Mouse (Mus musculus) lung, adult 2 months (tissue): ENCODE measurements at regions not wholly inside any gene's neighbourhood (a gene's known extent, or its start where the extent isn't known, plus 50 kb on each side); places are given as distances from the start of the nearest gene placed in this dataset.

Experiments
- DNase-seq: peaks from one replicate; pipeline ENCODE4 v3.0.0; 2022
- H3K4me1 ChIP-seq: fragments of 200-500 bp; 2 replicates; pipeline ENCODE4 v1.6.1; 2011; ENCODE audit warnings: low read length; ENCODE audit not compliant: control insufficient read depth, insufficient read depth
- H3K4me3 ChIP-seq: fragments of 200-500 bp; replicated peaks from 2 replicates; pipeline ENCODE3; 2011; ENCODE audit warnings: low read depth, mild to moderate bottlenecking, control low read depth, low read length; ENCODE audit errors: extremely low read depth
- CTCF ChIP-seq: fragments of 200-500 bp; IDR thresholded peaks from 2 replicates; pipeline ENCODE4 v1.5.1; 2011; ENCODE audit warnings: mild to moderate bottlenecking, low read length, control low read depth; ENCODE audit not compliant: insufficient read depth
- POLR2A ChIP-seq: fragments of 200-500 bp; IDR thresholded peaks from 2 replicates; pipeline ENCODE4 v1.6.1; 2011; ENCODE audit warnings: low read depth, mild to moderate bottlenecking, control low read depth, low read length, borderline replicate concordance; ENCODE audit errors: extremely low read depth
- WGBS: fragments of 180-500 bp; shearing (Covaris S2); methylation state at CpG from one replicate; pipeline ENCODE4 v1.1.7; 2018; 5-methylcytosine and 5-hydroxymethylcytosine counted together

DNA sequence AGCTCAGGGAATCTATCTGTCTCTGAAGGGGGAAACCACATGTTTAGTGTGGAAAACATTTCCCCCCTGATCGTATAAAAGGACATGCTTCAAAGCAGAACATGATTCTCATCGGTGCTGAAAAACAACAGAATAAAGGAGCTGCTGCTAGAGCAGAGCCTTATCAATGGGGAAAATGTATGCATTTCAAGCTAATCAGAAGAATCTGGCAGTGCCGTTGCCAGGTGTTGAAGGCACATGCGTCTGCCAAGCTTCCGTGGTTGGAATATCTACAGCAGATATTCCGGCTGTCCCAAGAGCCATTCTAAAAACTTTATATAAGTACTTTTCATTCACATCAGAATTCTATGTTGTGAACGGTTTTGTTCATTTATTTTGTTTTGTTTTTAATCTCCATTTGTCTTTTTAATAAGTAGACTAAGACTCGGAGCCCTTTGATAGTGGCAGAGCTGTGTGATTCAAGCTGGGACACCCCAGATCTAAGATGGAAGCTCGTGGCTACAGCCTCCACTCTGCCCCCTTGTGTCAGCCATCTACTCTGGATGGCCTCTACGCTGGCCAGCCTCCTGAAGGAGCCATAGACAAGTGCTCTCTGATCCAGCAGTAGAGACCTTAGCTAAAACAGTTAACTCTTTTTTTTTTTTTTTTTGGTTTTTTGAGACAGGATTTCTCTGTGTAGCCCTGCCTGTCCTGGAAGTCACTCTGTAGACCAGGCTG lies 116.6 kb upstream of the Smim15 start:
- 77% methylated on average over 10 of the region's 10 CpGs for WGBS
- H3K4me3 ChIP-seq = no peak overlapping the region
- no peak for DNase-seq
- H3K4me1 ChIP-seq = no peaks in the 10 kb centered on the region
- no peak for TF ChIP-seq POLR2A
- peak; percentile 42 for TF ChIP-seq CTCF

GRCm38 (mm10) chr13:107925470-107925869 lies 118.8 kb upstream of the Smim15 start:
- H3K4me3 ChIP-seq = no peak overlapping the region
- 68% methylated on average over 8 of the region's 8 CpGs for WGBS
- no peak for DNase-seq
- TF ChIP-seq POLR2A = no peak
- H3K4me1 ChIP-seq = no peaks in the 10 kb centered on the region

DNA sequence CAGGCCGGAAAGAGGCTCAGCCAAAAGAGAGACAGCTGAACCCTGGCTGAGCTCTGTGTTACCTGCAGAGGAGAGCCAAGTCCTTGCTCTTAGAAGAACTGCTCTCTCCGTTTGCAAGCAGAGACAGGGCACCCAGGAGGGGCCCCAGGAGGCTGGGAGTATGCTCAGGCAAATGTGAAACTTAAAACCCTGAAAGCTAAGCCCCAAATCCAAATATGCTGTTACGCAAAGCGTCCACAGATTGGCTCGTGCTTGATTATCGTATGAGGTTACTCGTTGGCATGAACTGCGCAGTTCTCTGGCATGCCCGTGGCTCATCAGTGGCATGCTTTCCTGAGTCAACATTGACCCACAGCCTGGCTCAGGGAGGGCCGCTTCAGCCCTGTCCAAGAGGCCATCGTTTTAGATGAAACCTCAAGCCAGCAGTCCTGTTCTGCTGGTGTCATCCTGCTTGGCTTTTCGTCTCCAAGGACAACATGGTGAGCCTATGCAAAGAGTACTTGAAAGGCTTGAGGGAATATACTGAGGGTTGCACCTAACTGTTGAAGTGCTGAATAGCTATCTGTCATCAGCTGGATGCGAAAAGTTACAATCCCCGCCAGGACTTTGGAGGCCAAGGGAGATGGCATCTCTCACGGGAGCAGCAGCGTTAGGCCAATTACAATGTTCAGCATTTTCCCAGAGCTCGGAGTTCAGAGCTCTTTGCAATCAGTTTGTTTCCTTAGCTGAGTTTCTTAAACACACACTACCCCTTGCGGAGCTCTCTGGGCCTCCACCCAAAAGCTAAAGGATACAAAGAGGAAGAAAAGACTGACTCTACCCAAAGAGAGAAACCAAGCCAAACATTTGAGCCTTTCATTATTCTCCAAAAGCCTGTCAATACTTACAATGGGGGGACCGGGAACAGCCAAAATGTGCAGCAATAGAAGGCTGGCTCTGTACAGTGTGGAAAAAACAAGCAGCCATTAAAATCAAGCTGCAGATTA lies 120.8 kb upstream of the Smim15 start:
- TF ChIP-seq POLR2A = no peak
- DNase-seq = no peak
- Histone ChIP-seq H3K4me1 (no peaks in the 10 kb centered on the region), H3K4me3 (no peak overlapping the region)
- 53% methylated on average over 19 of the region's 19 CpGs for WGBS

DNA sequence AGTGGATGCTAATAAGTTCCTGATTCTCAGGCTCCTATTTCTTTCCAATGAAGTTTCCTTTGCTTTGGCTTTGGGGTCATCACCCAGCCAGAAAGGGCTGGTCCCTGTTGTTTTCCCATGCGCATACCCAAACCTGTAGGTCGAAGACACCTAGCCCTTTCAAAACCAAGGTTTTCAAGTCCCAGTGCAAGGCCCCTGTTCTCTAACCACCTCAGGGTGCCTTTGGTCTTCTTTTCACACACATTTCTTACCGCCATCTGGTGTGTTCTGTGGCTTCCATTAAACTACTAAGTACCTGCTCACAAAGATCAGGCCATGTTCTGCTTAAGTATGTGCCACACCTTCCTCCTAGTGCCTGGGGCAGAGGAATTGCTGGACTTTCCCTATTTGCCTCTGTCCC lies 124.8 kb upstream of the Smim15 start:
- Histone ChIP-seq H3K4me3 (no peak overlapping the region), H3K4me1 (no peaks in the 10 kb centered on the region)
- no peak for TF ChIP-seq POLR2A
- 92% methylated on average over 3 of the region's 3 CpGs for WGBS
- DNase-seq = no peak

- H3K4me1 ChIP-seq = no peaks in the 10 kb centered on the region
- no peak overlapping the region for H3K4me3 ChIP-seq
- DNase-seq = no peak
- TF ChIP-seq POLR2A = no peak
- TF ChIP-seq CTCF = no peak
- 89% methylated on average over 7 of the region's 7 CpGs for WGBS
Observed at GRCm38 (mm10) chr13:107918478-107918877, 125.8 kb upstream of the Smim15 start.

- WGBS = 84% methylated on average over 10 of the region's 10 CpGs
- H3K4me1 ChIP-seq = no peaks in the 10 kb centered on the region
- TF ChIP-seq CTCF = no peak
- TF ChIP-seq POLR2A = no peak
- no peak overlapping the region for H3K4me3 ChIP-seq
- DNase-seq = no peak
Observed at GRCm38 (mm10) chr13:107918065-107918464, 126.2 kb upstream of the Smim15 start.

- DNase-seq = no peak
- TF ChIP-seq CTCF (no peak), POLR2A (no peak)
- WGBS = 85% methylated on average over 3 of the region's 3 CpGs
- Histone ChIP-seq H3K4me1 (no peaks in the 10 kb centered on the region), H3K4me3 (no peak overlapping the region)
Observed at GRCm38 (mm10) chr13:107917564-107917963, 126.7 kb upstream of the Smim15 start.

DNA sequence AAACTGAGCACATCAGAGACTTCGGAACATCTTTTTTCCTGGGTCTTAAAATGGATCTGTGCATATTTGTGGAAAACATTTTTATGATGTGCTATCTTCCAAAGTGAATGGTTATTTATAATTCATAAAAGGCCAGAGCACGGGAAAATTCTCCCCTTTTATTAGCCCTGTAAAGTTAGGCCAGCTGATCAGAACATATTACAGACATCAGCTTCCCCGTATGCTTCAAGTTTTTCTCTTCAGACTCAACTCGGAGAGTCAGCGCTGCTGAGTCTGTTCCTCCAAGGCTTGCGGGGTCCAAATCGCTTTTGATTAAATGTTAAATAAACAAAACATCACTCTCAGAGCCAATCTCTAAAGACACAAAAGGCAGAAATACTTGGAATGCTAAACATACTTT lies 134.1 kb upstream of the Smim15 start:
- 43% methylated on average over 7 of the region's 7 CpGs for WGBS
- DNase-seq = no peak
- Histone ChIP-seq H3K4me1 (no peaks in the 10 kb centered on the region), H3K4me3 (no peak overlapping the region)
- TF ChIP-seq CTCF (no peak), POLR2A (no peak)

DNA sequence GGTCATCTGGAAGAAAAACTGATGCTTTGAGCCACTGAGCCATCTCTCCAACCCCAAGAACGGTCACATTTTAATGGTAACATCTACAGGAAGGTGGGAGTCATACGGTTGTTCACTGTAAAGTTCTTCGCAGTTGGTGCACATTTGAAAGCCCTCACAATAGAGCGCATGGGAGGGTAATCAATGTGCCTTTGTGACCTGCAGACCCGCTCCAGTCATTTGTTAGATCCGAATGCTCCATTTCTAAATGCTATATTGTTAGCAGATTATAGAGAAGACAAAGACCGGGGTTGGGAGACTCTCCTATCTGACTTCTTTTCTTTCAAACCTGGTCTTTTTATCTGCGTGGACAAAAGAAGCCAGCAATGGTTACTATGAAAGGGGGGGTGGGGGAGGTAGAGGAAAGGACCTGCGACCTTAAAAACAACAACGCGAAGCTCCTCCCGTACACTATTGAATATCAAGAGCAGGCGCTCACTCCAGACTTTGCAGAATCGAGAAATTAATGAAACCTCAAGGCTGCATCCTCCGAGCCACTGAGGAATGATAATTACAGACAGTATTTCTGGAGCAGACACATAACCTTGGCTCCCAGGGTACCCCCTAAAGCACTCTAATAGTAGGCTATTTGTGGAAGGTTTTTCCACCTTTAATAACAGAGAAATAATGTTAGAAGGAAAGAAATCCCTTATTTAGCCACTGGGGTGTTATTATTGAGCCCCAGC lies 134.7 kb upstream of the Smim15 start:
- Histone ChIP-seq H3K4me1 (no peaks in the 10 kb centered on the region), H3K4me3 (no peak overlapping the region)
- WGBS = 87% methylated on average over 15 of the region's 15 CpGs
- TF ChIP-seq CTCF (no peak), POLR2A (no peak)
- DNase-seq = no peak

DNA sequence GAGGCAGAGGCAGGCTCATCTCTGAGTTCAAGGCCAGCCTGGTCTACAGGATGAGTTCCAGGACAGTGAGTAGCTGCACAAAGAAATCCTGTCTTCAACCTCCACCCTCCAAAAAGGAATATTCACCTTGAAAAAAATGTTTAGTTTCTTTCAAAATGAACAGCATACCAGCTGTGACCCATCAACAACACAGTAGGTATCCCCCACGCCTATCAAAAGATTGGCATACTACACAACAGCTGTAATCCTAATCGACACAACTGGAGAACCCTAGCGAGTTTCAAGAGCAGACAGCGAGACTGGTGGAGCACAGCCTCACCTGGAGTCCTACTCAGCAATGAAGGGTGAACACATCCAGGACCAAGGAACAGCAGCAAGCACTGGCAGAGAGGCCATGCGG lies 136.3 kb upstream of the Smim15 start:
- WGBS = 92% methylated on average over 5 of the region's 5 CpGs
- H3K4me1 ChIP-seq = peaks cover 9% of the 10 kb centered on the region
- DNase-seq = no peak
- no peak for TF ChIP-seq CTCF
- no peak for TF ChIP-seq POLR2A
- no peak overlapping the region for H3K4me3 ChIP-seq
